17 mouse cellular contexts compared by ENCODE assay signal in genomic region chr1:151101516-151101915, GRCm38 (mm10).
DNase-seq lines count a peak whose midpoint lies in the region; ATAC-seq and TF ChIP-seq lines count a peak whose summit lies in the region.
"Had no signal": no experiment of that assay in that cellular context is flagged by ENCODE, and none has a peak within 500 bp of the region (broad histone marks: within the 10 kb centered on the region; RNA-seq: fewer than 3 reads in every experiment).

No protein-coding gene starts in this region.

- H3K4me2 ChIP-seq in kidney, embryonic 15.5 days = no peak overlapping the region
- no peak overlapping the region for H3K4me2 ChIP-seq in kidney, embryonic 14.5 days (replicated peaks; ENCODE audit: low read depth, low read length)
- no peak overlapping the region for H3K4me2 ChIP-seq in liver, postnatal 0 days (ENCODE audit: low read depth, low read length)
- H3K4me2 ChIP-seq: hindbrain, embryonic 15.5 days; midbrain, embryonic 12.5 days had no signal

- no peak overlapping the region for H3K27ac ChIP-seq in kidney, embryonic 15.5 days
- no peak overlapping the region for H3K27ac ChIP-seq in kidney, embryonic 14.5 days (ENCODE audit: low read depth, low read length)
- no peak overlapping the region for H3K27ac ChIP-seq in limb, embryonic 10.5 days
- peak overlapping the region; percentile 67 for H3K27ac ChIP-seq in liver, postnatal 0 days (ENCODE audit: low read depth)
- H3K27ac ChIP-seq: gastrocnemius, adult 2 months; midbrain, embryonic 12.5 days had no signal

- H3K9me3 ChIP-seq in kidney, embryonic 15.5 days (replicated peaks) = no peaks in the 10 kb centered on the region
- no peaks in the 10 kb centered on the region for H3K9me3 ChIP-seq in kidney, embryonic 14.5 days (ENCODE audit: control insufficient read depth, low read length)
- H3K9me3 ChIP-seq in limb, embryonic 10.5 days (replicated peaks) = no peaks in the 10 kb centered on the region
- no peaks in the 10 kb centered on the region for H3K9me3 ChIP-seq in liver, postnatal 0 days (ENCODE audit: low read length)
- H3K9me3 ChIP-seq: hindbrain, embryonic 15.5 days; midbrain, embryonic 12.5 days had no signal

- H3K9ac ChIP-seq in kidney, embryonic 15.5 days = no peak overlapping the region
- H3K9ac ChIP-seq in kidney, embryonic 14.5 days (ENCODE audit: low read depth, low read length) = no peak overlapping the region
- H3K9ac ChIP-seq in liver, postnatal 0 days (replicated peaks) = no peak overlapping the region
- H3K9ac ChIP-seq: forebrain, postnatal 0 days; hindbrain, embryonic 15.5 days; midbrain, embryonic 12.5 days had no signal

- TF ChIP-seq CTCF in liver, postnatal 0 days (IDR thresholded peaks at IDR 0.05; ENCODE audit: low read depth) = no peak

- no peaks in the 10 kb centered on the region for H3K27me3 ChIP-seq in kidney, embryonic 15.5 days
- no peaks in the 10 kb centered on the region for H3K27me3 ChIP-seq in kidney, embryonic 14.5 days (ENCODE audit: control insufficient read depth, insufficient read depth, low read length)
- no peaks in the 10 kb centered on the region for H3K27me3 ChIP-seq in limb, embryonic 10.5 days (ENCODE audit: low read depth, poor library complexity, severe bottlenecking)
- H3K27me3 ChIP-seq in liver, postnatal 0 days (ENCODE audit: insufficient read depth, low read length) = no peaks in the 10 kb centered on the region
- H3K27me3 ChIP-seq: hindbrain, embryonic 15.5 days; midbrain, embryonic 12.5 days had no signal

- H3K4me1 ChIP-seq in kidney, embryonic 15.5 days = peaks cover 10% of the 10 kb centered on the region
- 0 out of 2 replicates have a peak, but pooled peaks cover 3% of the 10 kb centered on the region for H3K4me1 ChIP-seq in kidney, embryonic 14.5 days (ENCODE audit: control insufficient read depth, insufficient read depth, low read length)
- peaks cover 11% of the 10 kb centered on the region for H3K4me1 ChIP-seq in limb, embryonic 10.5 days
- H3K4me1 ChIP-seq in liver, postnatal 0 days (ENCODE audit: insufficient read depth) = peaks cover 48% of the 10 kb centered on the region
- H3K4me1 ChIP-seq: midbrain, embryonic 12.5 days had no signal

- H3K36me3 ChIP-seq in kidney, embryonic 15.5 days = no peaks in the 10 kb centered on the region
- no peaks in the 10 kb centered on the region for H3K36me3 ChIP-seq in kidney, embryonic 14.5 days (ENCODE audit: control insufficient read depth, insufficient read depth, low read length)
- no peaks in the 10 kb centered on the region for H3K36me3 ChIP-seq in limb, embryonic 10.5 days
- H3K36me3 ChIP-seq in liver, postnatal 0 days (replicated peaks; ENCODE audit: insufficient read depth, low read length) = no peaks in the 10 kb centered on the region
- H3K36me3 ChIP-seq: hindbrain, embryonic 15.5 days; midbrain, embryonic 12.5 days had no signal

- ATAC-seq in kidney, embryonic 15.5 days (replicated peaks; ENCODE audit: low FRiP score) = peak; percentile 73; the same call in 1 of the 2 replicates
- ATAC-seq in kidney, embryonic 14.5 days (ENCODE audit: low FRiP score, low TSS enrichment) = no peak
- peak; percentile 67 for ATAC-seq in common myeloid progenitor, adult 5-6 weeks (replicated peaks; ENCODE audit: low read depth, poor library complexity, severe bottlenecking)
- ATAC-seq in liver, postnatal 0 days = peak; percentile 91
- ATAC-seq: forebrain, postnatal 0 days had no signal

- 90% methylated on average over 1 of the region's 1 CpGs for WGBS in kidney, embryonic 15.5 days
- WGBS in kidney, embryonic 14.5 days = 88% methylated on average over 1 of the region's 1 CpGs
- WGBS in limb, embryonic 10.5 days = 88% methylated on average over 1 of the region's 1 CpGs
- WGBS in liver, postnatal 0 days (ENCODE audit: insufficient replicate concordance) = 42% methylated on average over 1 of the region's 1 CpGs

- H3K4me3 ChIP-seq in kidney, embryonic 15.5 days (replicated peaks) = no peak overlapping the region
- H3K4me3 ChIP-seq in kidney, embryonic 14.5 days (ENCODE audit: low read length) = no peak overlapping the region
- H3K4me3 ChIP-seq in limb, embryonic 10.5 days = no peak overlapping the region
- H3K4me3 ChIP-seq in liver, postnatal 0 days (ENCODE audit: low read depth, low read length) = no peak overlapping the region
- H3K4me3 ChIP-seq: gastrocnemius, adult 2 months; hindbrain, embryonic 15.5 days; midbrain, embryonic 12.5 days; myocyte had no signal

- peak; percentile 15 for DNase-seq in limb, embryonic 10.5 days (ENCODE audit: low spot score)
- no peak for DNase-seq in liver, postnatal 0 days
- no peak for DNase-seq in urinary bladder, postnatal 4 days (ENCODE audit: low spot score in 2 of 2)
- no peak for DNase-seq in frontal cortex, postnatal 36 days (ENCODE audit: low spot score in 2 of 2)
- DNase-seq: cerebellum, postnatal 14 days; forebrain, postnatal 0 days; gastrocnemius, adult 2 months; kidney, adult 8-10 months; lung, postnatal 36 days; right cerebral cortex, adult 18-20 months; thymus, postnatal 14 days had no signal

- peak; percentile 100 for TF ChIP-seq EP300 in liver, postnatal 0 days (IDR thresholded peaks at IDR 0.05; ENCODE audit: low read depth)
